Mouse (Mus musculus): ENCODE results near the gene Gzf1.

DNA sequence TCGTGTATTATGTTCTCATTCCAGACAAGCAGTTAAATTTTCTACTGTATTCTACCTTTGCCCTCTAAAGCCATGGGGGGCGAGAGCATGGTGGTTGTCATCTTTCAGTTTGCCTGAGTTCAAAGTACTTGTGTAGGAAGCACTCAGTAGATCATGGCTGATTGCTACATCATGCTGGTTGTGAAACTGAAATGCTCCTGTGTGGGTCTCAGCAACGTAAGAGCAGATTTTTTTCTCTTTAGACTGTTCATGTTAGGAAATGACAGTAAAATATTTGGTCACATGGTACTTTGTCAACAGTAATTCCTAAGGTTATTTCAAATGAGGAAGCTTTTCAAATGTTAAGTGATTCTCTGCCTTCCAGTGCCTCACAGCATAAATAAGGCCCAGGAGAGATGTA, 4.9 kb downstream of the Gzf1 start:
- no peak for TF ChIP-seq CTCF (IDR thresholded peaks at IDR 0.05; ENCODE audit: low read depth)
- TF ChIP-seq EP300 (IDR thresholded peaks at IDR 0.05; ENCODE audit: low read depth): no peak
